In the genomic region with DNA sequence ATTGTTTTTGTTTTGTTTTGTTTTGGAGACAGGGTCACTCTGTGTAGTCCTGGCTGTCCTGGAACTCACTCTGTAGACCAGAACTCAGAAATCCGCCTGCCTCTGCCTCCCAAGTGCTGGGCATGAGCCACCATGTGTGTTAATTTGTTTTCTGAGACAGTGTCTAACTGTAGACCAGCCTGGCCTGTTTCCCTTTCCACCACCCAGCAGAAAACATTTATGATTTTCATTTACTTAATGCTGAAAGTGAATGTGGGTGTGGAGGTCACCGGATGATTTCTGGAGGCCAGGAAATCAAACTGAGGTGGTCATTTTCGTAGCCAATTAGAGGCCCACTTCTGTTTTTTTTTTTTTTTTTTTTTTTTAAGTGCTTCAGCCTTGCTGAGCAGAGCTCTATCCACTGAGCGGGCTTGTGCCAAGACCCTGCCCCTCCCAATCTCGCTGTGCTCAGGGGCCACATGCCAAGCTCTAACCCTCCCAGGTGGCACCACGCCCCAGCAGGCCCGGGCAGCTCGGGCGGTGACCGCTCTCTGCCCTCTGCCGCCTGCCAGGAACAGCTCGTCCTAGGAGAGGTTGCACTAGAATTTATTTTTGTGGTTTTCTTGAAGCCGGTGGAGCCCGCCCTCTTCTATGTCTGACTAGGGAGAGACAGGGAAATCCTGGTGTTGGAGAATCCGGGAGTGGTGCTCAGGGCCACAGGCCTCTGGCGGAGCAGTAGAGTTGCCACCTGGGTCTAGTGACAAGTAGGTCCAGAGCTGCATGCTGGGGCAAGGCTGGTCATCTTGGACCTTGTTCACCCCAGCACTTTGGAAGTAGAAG, we compare ENCODE assay signal across 7 mouse cellular contexts. TPM values are rescaled to one million over a fixed set of nuclear protein-coding genes. Genes with fewer than 3 reads are reported as not detected.
A peak's percentile ranks its signal among the peaks of the same experiment; 100 is the strongest.
DNase-seq lines count a peak whose midpoint lies in the region; ATAC-seq lines count a peak whose summit lies in the region.

No protein-coding gene starts in this region.

- peaks cover 44% of the 10 kb centered on the region for H3K36me3 ChIP-seq in forebrain, embryonic 10.5 days (replicated peaks)
- H3K36me3 ChIP-seq in stomach, embryonic 16.5 days (ENCODE audit: control insufficient read depth, insufficient read depth, low read length): peaks cover 18% of the 10 kb centered on the region

- WGBS in forebrain, embryonic 10.5 days: 58% methylated on average over 16 of the region's 16 CpGs
- WGBS in stomach, embryonic 16.5 days: 18% methylated on average over 16 of the region's 16 CpGs

- H3K9ac ChIP-seq in stomach, embryonic 16.5 days (ENCODE audit: low read length): peak overlapping the region; percentile 58; the same call in 1 of the 2 replicates

- intact Hi-C loops in heart, postnatal 14 days (cut with DNase I): no loop called here

- peak overlapping the region; percentile 49 for H3K4me2 ChIP-seq in stomach, embryonic 16.5 days (ENCODE audit: low read depth, low read length)

- peaks cover 42% of the 10 kb centered on the region for H3K4me1 ChIP-seq in forebrain, embryonic 10.5 days
- peaks cover 40% of the 10 kb centered on the region for H3K4me1 ChIP-seq in stomach, embryonic 16.5 days (ENCODE audit: control insufficient read depth, insufficient read depth, low read length)

- peak overlapping the region; percentile 14; the same call in 1 of the 2 replicates for H3K4me3 ChIP-seq in forebrain, embryonic 10.5 days
- peak overlapping the region; percentile 10; the same call in 1 of the 2 replicates for H3K4me3 ChIP-seq in stomach, embryonic 16.5 days (replicated peaks; ENCODE audit: low read length)

- peak; percentile 65 for ATAC-seq in megakaryocyte progenitor cell, adult 5-6 weeks (replicated peaks; ENCODE audit: poor library complexity)
- peak; percentile 76 for ATAC-seq in stomach, embryonic 16.5 days (ENCODE audit: insufficient read depth, low FRiP score)

- DNase-seq in MN1 (ENCODE audit: low spot score): peak; percentile 87
- DNase-seq in adrenal gland, postnatal 25 days: peak; percentile 84
- no peak for DNase-seq in forebrain, embryonic 10.5 days (ENCODE audit: extremely low spot score, low spot score)
- peak; percentile 91 to 94 for DNase-seq in heart, postnatal 14 days
- DNase-seq in kidney, postnatal 36 days: peak; percentile 95 to 97

- peak overlapping the region; percentile 56; the same call in 1 of the 2 replicates for H3K27ac ChIP-seq in forebrain, embryonic 10.5 days
- H3K27ac ChIP-seq in stomach, embryonic 16.5 days (ENCODE audit: low read length): peak overlapping the region; percentile 94

- no peaks in the 10 kb centered on the region for H3K27me3 ChIP-seq in forebrain, embryonic 10.5 days (ENCODE audit: poor library complexity, severe bottlenecking)
- H3K27me3 ChIP-seq in stomach, embryonic 16.5 days (ENCODE audit: control insufficient read depth, insufficient read depth, low read length): no peaks in the 10 kb centered on the region

- no peaks in the 10 kb centered on the region for H3K9me3 ChIP-seq in forebrain, embryonic 10.5 days
- no peaks in the 10 kb centered on the region for H3K9me3 ChIP-seq in stomach, embryonic 16.5 days (replicated peaks; ENCODE audit: control insufficient read depth, low read length)

RNA-seq across cellular contexts. Expression of a gene that starts 7.5 kb away (rescaled TPM):
- 68.4 and 79.2 TPM in 2 replicates for total RNA-seq in adrenal gland, postnatal 25 days (2021)
- 71.6 and 78.1 TPM in 2 replicates for polyA plus RNA-seq in forebrain, embryonic 10.5 days (2016; fragmentation: Nextera tagmentation; extraction: Ambion mirVana)
- 10 to 100 TPM; 40.6 to 41.9 TPM for total RNA-seq in heart, postnatal 14 days (2021)
- 10.5 and 13.2 TPM in 2 replicates for total RNA-seq in megakaryocyte progenitor cell, adult 5-6 weeks (2015)
- 19.9 and 25.7 TPM in 2 replicates for total RNA-seq in megakaryocyte progenitor cell, adult 5-6 weeks (2017)
- polyA plus RNA-seq in stomach, embryonic 16.5 days (2015; fragmentation: Nextera tagmentation; extraction: Ambion mirVana): 11.5 and 12.7 TPM in 2 replicates

RNA-seq across cellular contexts. Expression of a gene that starts 13.5 kb away (rescaled TPM):
- total RNA-seq in adrenal gland, postnatal 25 days (2021): 155 and 164 TPM in 2 replicates
- 91.0 and 100 TPM in 2 replicates for polyA plus RNA-seq in forebrain, embryonic 10.5 days (2016; fragmentation: Nextera tagmentation; extraction: Ambion mirVana)
- 100 to 1,000 TPM; 166 to 169 TPM for total RNA-seq in heart, postnatal 14 days (2021)
- total RNA-seq in megakaryocyte progenitor cell, adult 5-6 weeks (2015): 40.1 and 46.2 TPM in 2 replicates
- total RNA-seq in megakaryocyte progenitor cell, adult 5-6 weeks (2017): 32.8 and 44.4 TPM in 2 replicates
- 42.8 and 45.1 TPM in 2 replicates for polyA plus RNA-seq in stomach, embryonic 16.5 days (2015; fragmentation: Nextera tagmentation; extraction: Ambion mirVana)

RNA-seq across cellular contexts. Expression of a gene that starts 37.4 kb away (rescaled TPM):
- 15.2 and 18.8 TPM in 2 replicates for total RNA-seq in adrenal gland, postnatal 25 days (2021)
- 53.9 and 54.7 TPM in 2 replicates for polyA plus RNA-seq in forebrain, embryonic 10.5 days (2016; fragmentation: Nextera tagmentation; extraction: Ambion mirVana)
- 10 to 100 TPM in 1 of 2 experiments, 1 to 10 TPM in 1; 7.0 to 11.4 TPM for total RNA-seq in heart, postnatal 14 days (2021)
- 26.4 and 31.9 TPM in 2 replicates for total RNA-seq in megakaryocyte progenitor cell, adult 5-6 weeks (2015)
- total RNA-seq in megakaryocyte progenitor cell, adult 5-6 weeks (2017): 34.9 and 39.0 TPM in 2 replicates
- 51.6 and 57.5 TPM in 2 replicates for polyA plus RNA-seq in stomach, embryonic 16.5 days (2015; fragmentation: Nextera tagmentation; extraction: Ambion mirVana)

RNA-seq across cellular contexts. Expression of a gene that starts 37.6 kb away (rescaled TPM):
- 21.6 and 37.1 TPM in 2 replicates for total RNA-seq in adrenal gland, postnatal 25 days (2021)
- polyA plus RNA-seq in forebrain, embryonic 10.5 days (2016; fragmentation: Nextera tagmentation; extraction: Ambion mirVana): 7.7 and 10.9 TPM in 2 replicates
- total RNA-seq in heart, postnatal 14 days (2021): 1 to 10 TPM; 4.5 to 4.9 TPM
- total RNA-seq in megakaryocyte progenitor cell, adult 5-6 weeks (2015): 7.0 and 13.6 TPM in 2 replicates
- total RNA-seq in megakaryocyte progenitor cell, adult 5-6 weeks (2017): 1.7 and 4.3 TPM in 2 replicates
- polyA plus RNA-seq in stomach, embryonic 16.5 days (2015; fragmentation: Nextera tagmentation; extraction: Ambion mirVana): 25.5 and 28.7 TPM in 2 replicates

RNA-seq across cellular contexts. Expression of a gene that starts 41.8 kb away (rescaled TPM):
- total RNA-seq in adrenal gland, postnatal 25 days (2021): 127 and 157 TPM in 2 replicates
- polyA plus RNA-seq in forebrain, embryonic 10.5 days (2016; fragmentation: Nextera tagmentation; extraction: Ambion mirVana): 123 and 133 TPM in 2 replicates
- 100 to 1,000 TPM; 123 to 131 TPM for total RNA-seq in heart, postnatal 14 days (2021)
- 39.1 and 43.1 TPM in 2 replicates for total RNA-seq in megakaryocyte progenitor cell, adult 5-6 weeks (2015)
- 127 and 171 TPM in 2 replicates for total RNA-seq in megakaryocyte progenitor cell, adult 5-6 weeks (2017)
- polyA plus RNA-seq in stomach, embryonic 16.5 days (2015; fragmentation: Nextera tagmentation; extraction: Ambion mirVana): 18.1 TPM in 2 replicates
